Mouse (Mus musculus) 416B (cell line): ENCODE measurements around the gene Gm20532.

Source experiments
- DNase-seq: peaks from one replicate; pipeline ENCODE4 v3.0.0; 2011; ENCODE audit warnings: low read depth

The Gm20532 gene

GRCm38 (mm10) chr2:26586294-26587043, at the start of gene Gm20532:
Gene Gm20532 (plus strand): TSS chr2:26586639.
- peak; percentile 60 for DNase-seq

- DNase-seq, result no peak
Measured at GRCm38 (mm10) chr2:26539516-26539915, 46.9 kb upstream of the Gm20532 start.

- DNase-seq, result no peak
Measured at GRCm38 (mm10) chr2:26540721-26541120, 45.7 kb upstream of the Gm20532 start.

- no peak for DNase-seq
Measured at GRCm38 (mm10) chr2:26541258-26541910, 45.1 kb upstream of the Gm20532 start.

- DNase-seq, result peak; percentile 78
Measured at GRCm38 (mm10) chr2:26543155-26543554, 43.3 kb upstream of the Gm20532 start.

GRCm38 (mm10) chr2:26543768-26544167, 42.7 kb upstream of the Gm20532 start:
- peak; percentile 44 for DNase-seq

GRCm38 (mm10) chr2:26544265-26544664, 42.2 kb upstream of the Gm20532 start:
- DNase-seq, result no peak

GRCm38 (mm10) chr2:26547481-26547880, 39.0 kb upstream of the Gm20532 start:
- no peak for DNase-seq

GRCm38 (mm10) chr2:26549801-26550200, 36.6 kb upstream of the Gm20532 start:
- DNase-seq, result peak; percentile 73

GRCm38 (mm10) chr2:26550205-26550604, 36.2 kb upstream of the Gm20532 start:
- no peak for DNase-seq

GRCm38 (mm10) chr2:26550777-26551176, 35.7 kb upstream of the Gm20532 start:
- no peak for DNase-seq

- peak; percentile 37 for DNase-seq
Measured at GRCm38 (mm10) chr2:26551446-26551845, 35.0 kb upstream of the Gm20532 start.

GRCm38 (mm10) chr2:26552066-26552465, 34.4 kb upstream of the Gm20532 start:
- peak; percentile 51 for DNase-seq

GRCm38 (mm10) chr2:26553904-26554303, 32.5 kb upstream of the Gm20532 start:
- DNase-seq, result no peak

- DNase-seq, result no peak
Measured at GRCm38 (mm10) chr2:26555076-26555475, 31.4 kb upstream of the Gm20532 start.

- no peak for DNase-seq
Measured at GRCm38 (mm10) chr2:26556535-26556993, 29.9 kb upstream of the Gm20532 start.

GRCm38 (mm10) chr2:26560506-26560905, 25.9 kb upstream of the Gm20532 start:
- DNase-seq, result no peak

GRCm38 (mm10) chr2:26561351-26562016, 25.0 kb upstream of the Gm20532 start:
- peak; percentile 84 for DNase-seq

- peak; percentile 87 for DNase-seq
Measured at GRCm38 (mm10) chr2:26566221-26566620, 20.2 kb upstream of the Gm20532 start.

- peak; percentile 69 for DNase-seq
Measured at GRCm38 (mm10) chr2:26570034-26570433, 16.4 kb upstream of the Gm20532 start.

GRCm38 (mm10) chr2:26571400-26571799, 15.0 kb upstream of the Gm20532 start:
- peak; percentile 80 for DNase-seq

- DNase-seq, result peak; percentile 93
Measured at GRCm38 (mm10) chr2:26571826-26572225, 14.6 kb upstream of the Gm20532 start.

- peak; percentile 42 for DNase-seq
Measured at GRCm38 (mm10) chr2:26573396-26573795, 13.0 kb upstream of the Gm20532 start.
